Mouse (Mus musculus) subcutaneous adipose tissue, adult 2 months (tissue): Measurements from ENCODE around the gene A430033K04Rik. TPM values are rescaled to one million over a fixed set of nuclear protein-coding genes. Genes with fewer than 3 reads are reported as not detected.

Experiments used
- polyA plus RNA-seq: library from polyadenylated mRNA; depleted of rRNA; stranded (reverse); fragments of >200 nt; gene quantifications from 2 replicates; pipeline ENCODE4 v1.2.3, GENCODE M21; 2012; ENCODE audit warnings: low replicate concordance; rRNA removed

The A430033K04Rik gene
- 1.7 and 3.7 TPM in 2 replicates for polyA plus RNA-seq

DNA sequence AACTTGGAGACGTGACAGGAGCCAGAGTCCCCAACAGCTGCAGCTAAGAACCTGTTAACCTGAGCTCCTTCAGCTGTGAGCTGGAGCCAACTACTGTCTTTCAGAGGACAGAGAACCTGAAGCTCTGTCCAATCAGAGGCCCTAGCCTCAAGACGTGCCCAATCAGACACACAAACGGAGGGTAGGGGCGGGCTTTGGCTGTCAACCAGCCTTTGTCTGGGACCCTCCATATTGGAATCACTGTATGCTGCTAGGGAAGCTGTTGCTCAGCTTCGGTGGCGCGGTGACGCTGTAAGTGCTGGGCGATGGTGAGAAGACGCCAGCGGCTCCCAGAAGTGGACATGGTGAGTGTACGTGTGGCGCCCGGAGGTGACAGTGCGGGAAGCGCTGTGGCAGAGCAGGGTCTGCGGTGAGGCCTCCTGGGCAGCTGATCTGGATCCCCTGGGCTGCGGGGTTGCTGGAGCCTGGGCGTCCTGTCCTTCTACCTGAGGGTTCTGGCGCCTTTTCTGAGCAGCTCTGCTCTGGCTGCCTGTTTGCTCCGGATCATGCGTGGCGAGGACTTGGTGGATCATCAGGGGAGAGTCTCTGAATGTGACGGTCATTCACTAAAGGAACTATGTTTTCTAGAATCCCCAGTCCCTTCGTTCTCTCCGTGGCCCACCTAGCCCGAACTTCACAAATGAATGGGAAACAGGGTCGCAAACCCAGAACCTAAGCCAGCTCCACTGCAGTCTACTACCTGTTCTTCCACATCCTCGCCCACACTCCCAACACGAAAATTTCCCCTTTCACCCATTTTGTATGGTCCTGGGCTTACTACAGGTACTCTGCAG, at the start of gene A430033K04Rik:
TSS of gene A430033K04Rik (plus strand) at position 215 of the 833 bp plus-strand sequence.

DNA sequence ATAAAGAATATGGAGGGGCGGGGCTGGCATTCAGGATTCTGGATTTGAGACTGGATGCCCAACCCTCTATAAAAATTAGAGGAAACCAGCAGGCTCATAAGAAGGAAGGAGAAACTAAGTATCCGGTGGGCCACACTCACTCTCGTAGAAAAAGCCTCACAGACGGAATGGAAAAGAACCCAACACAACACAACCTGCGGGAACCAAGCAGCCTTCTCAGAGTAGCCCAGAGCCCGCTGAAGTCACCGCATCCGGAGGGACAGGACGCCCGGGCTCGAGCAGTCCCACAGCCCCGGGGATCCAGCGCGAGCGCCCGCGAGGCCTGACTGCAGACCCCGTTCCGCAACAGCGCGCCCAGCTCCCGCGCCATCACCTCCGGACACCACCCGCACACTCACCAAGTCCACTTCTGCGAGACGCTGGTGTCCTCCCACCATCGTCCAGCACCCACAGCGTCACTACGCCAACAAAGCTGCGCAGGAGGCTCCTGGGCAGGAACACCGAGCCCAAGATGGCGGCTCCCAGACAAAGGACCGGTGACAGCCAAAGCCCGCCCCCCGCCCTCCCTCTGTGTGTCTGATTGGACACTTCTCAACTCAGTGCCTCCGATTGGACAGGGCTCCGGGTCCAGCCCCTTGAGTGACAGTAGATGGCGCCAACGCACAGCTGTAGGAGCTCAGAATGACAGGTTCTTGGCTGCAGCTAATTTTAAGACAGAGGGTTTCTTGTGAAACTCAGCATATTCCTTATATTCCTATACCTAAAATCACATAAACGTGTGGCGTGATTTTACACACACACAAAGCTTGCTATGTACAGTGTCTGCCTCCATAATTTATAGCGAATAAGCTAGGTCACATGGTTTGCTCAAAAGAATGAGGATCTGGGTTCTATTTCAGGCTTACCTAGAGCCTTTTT, 3.2 kb upstream of the A430033K04Rik start, which contains the start of gene Zfp68:
TSS of gene Zfp68 (minus strand) at position 551 of the 918 bp plus-strand sequence.

Other genes with a start within 250 kb of the A430033K04Rik start
- 3.6 and 6.4 TPM in 2 replicates for gene Zfp157, start 181.4 kb upstream of the A430033K04Rik start, polyA plus RNA-seq
- not detected in 2 replicates for gene 1700123K08Rik, start 58.1 kb upstream of the A430033K04Rik start, polyA plus RNA-seq
- gene Zfp68, start 3.1 kb upstream of the A430033K04Rik start, polyA plus RNA-seq: 8.7 and 12.5 TPM in 2 replicates
- 30.6 and 48.0 TPM in 2 replicates for gene Fam20c, start 131.7 kb downstream of the A430033K04Rik start, polyA plus RNA-seq
- gene Gm5294, start 197.2 kb downstream of the A430033K04Rik start, polyA plus RNA-seq: not detected in 2 replicates